Mouse (Mus musculus) cortical plate, adult 2 months (tissue): ENCODE data around the gene Rab3gap2. TPM values are rescaled to one million over a fixed set of nuclear protein-coding genes. Genes with fewer than 3 reads are reported as not detected.

Experiments
- H3K27ac ChIP-seq: fragments of 200-500 bp; 2 replicates; pipeline ENCODE4 v1.5.1; 2012; ENCODE audit warnings: low read length, control low read depth, inconsistent platforms; ENCODE audit not compliant: insufficient read depth
- H3K4me1 ChIP-seq: fragments of 200-500 bp; 2 replicates; pipeline ENCODE4 v1.6.1; 2011; ENCODE audit warnings: low read length; ENCODE audit not compliant: control insufficient read depth, insufficient read depth
- H3K4me3 ChIP-seq: fragments of 200-500 bp; 2 replicates; pipeline ENCODE4 v1.5.1; 2011; ENCODE audit warnings: mild to moderate bottlenecking, low read length, control low read depth; ENCODE audit not compliant: insufficient read depth
- CTCF ChIP-seq: fragments of 200-500 bp; IDR thresholded peaks from 2 replicates; pipeline ENCODE4 v1.5.1; 2011; ENCODE audit warnings: mild to moderate bottlenecking, control low read depth, low read length; ENCODE audit not compliant: insufficient read depth; ENCODE audit errors: extremely low read depth
- POLR2A ChIP-seq: fragments of 200-500 bp; IDR thresholded peaks from 2 replicates; pipeline ENCODE4 v1.6.1; 2011; ENCODE audit warnings: mild to moderate bottlenecking, low read length, control low read depth; ENCODE audit not compliant: insufficient read depth; ENCODE audit errors: extremely low read depth
- polyA plus RNA-seq: library from polyadenylated mRNA; depleted of rRNA; stranded (reverse); fragments of >200 nt; gene quantifications from 2 replicates; pipeline ENCODE4 v1.2.3, GENCODE M21; 2012

Gene Rab3gap2
- polyA plus RNA-seq, 1 experiment, result 48.9 TPM

GRCm38 (mm10) chr1:185216762-185217161, 12.8 kb downstream of the Rab3gap2 start:
- TF ChIP-seq CTCF (no peak), POLR2A (no peak)

GRCm38 (mm10) chr1:185217966-185218365, 14.0 kb downstream of the Rab3gap2 start:
- no peak overlapping the region for H3K4me3 ChIP-seq
- TF ChIP-seq CTCF (no peak), POLR2A (no peak)
- peaks cover 6% of the 10 kb centered on the region; the same call in 1 of the 2 replicates for H3K4me1 ChIP-seq
- H3K27ac ChIP-seq, result no peak overlapping the region

More at GRCm38 (mm10) chr1:185216762-185217161, 12.8 kb downstream of the Rab3gap2 start:
- peaks cover 6% of the 10 kb centered on the region; the same call in 1 of the 2 replicates for H3K4me1 ChIP-seq
- no peak overlapping the region for H3K4me3 ChIP-seq
- no peak overlapping the region for H3K27ac ChIP-seq

DNA sequence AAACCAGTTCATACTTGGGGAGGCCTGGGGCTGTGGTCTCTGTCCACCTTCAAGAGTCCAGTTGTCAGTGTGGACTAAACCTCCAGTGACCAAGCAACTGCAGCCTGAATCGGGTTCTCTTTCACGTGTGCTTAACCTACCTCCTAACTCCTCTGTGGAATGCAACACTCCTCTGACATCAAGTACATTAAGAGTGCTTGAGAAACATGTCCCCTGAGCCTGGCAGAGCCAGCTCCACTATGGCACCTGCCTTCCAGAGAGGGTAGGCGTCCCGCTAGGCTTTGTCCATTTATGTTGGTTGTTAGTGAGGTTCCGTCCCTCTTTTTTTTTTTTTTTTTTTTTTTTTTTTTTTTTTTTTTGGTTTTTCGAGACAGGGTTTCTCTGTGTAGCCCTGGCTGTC, 23.0 kb downstream of the Rab3gap2 start:
- Histone ChIP-seq H3K4me1 (peaks cover 2% of the 10 kb centered on the region; the same call in 1 of the 2 replicates), H3K4me3 (no peak overlapping the region), H3K27ac (no peak overlapping the region)
- TF ChIP-seq POLR2A (no peak), CTCF (no peak)

DNA sequence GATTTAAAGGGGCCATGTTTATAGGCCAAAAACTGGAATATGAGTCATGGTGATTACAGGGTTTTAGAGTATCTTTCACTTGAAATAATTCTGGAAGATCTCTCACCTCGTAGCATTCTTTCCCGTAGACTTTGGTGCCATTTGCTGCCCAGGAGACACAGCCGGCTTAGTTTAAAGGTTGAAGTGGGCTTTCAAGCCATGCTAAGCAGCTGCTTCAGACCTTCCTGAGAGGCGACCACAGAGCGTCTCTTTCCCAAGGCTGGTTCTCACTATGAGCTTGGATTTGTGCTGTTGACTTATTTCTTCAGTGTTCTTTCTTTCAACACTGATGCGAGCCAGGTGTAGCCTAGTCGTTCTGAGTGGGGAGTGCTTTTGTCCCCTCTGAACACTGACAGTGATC, 23.8 kb downstream of the Rab3gap2 start:
- H3K27ac ChIP-seq, result no peak overlapping the region
- no peak overlapping the region for H3K4me3 ChIP-seq
- TF ChIP-seq POLR2A, result no peak
- TF ChIP-seq CTCF, result no peak
- peaks cover 2% of the 10 kb centered on the region; the same call in 1 of the 2 replicates for H3K4me1 ChIP-seq

- no peak for TF ChIP-seq POLR2A
- no peak for TF ChIP-seq CTCF
- H3K27ac ChIP-seq, result no peak overlapping the region; the same call in 1 of the 2 replicates
- H3K4me3 ChIP-seq, result no peak overlapping the region
- peaks cover 2% of the 10 kb centered on the region; the same call in 1 of the 2 replicates for H3K4me1 ChIP-seq
Measured at GRCm38 (mm10) chr1:185229406-185230201, 25.7 kb downstream of the Rab3gap2 start.

DNA sequence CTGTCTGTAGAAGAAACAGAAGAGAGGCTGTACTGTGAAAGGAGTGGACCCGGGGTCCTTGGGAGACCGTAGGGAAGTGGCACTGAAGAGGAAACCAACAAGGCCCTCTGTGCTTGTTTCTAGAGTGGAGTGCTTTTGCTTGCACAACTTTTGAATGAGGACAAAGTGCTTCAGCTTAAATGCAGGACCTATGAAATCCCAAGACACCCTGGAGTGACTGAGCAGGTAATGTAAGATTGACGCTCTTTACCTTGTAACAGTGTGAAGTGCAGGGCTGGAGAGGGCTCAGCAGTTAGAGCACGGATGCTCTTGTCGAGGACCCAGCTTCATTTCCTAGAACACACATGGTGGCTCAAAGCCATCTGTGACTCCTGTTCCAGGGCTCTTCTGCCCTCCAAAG, 31.9 kb downstream of the Rab3gap2 start:
- TF ChIP-seq CTCF (no peak), POLR2A (no peak)
- Histone ChIP-seq H3K4me3 (no peak overlapping the region), H3K4me1 (no peaks in the 10 kb centered on the region), H3K27ac (no peak overlapping the region)

DNA sequence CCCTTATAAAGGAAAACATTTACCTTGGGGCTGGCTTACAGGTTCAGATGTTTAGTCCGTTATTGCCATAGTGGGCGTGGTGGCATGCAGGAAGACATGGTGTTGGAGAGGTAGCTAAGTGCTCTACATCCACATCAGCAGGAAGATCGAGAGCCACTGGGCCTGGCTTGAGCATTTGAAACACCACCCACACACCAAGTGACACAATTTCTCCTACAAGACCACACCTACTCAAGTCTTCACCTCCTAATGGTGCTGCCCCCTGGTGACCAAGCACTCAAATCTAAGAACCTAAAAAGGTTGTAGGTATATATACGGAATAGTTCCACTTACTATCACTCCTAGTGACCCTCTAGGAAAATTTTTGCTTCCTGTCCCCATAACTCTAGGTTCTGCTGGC, 32.6 kb downstream of the Rab3gap2 start:
- no peak overlapping the region for H3K27ac ChIP-seq
- TF ChIP-seq POLR2A (no peak), CTCF (0 out of 2 replicates have a peak, but pooled peaks have one; percentile 5)
- H3K4me3 ChIP-seq, result no peak overlapping the region
- H3K4me1 ChIP-seq, result no peaks in the 10 kb centered on the region

DNA sequence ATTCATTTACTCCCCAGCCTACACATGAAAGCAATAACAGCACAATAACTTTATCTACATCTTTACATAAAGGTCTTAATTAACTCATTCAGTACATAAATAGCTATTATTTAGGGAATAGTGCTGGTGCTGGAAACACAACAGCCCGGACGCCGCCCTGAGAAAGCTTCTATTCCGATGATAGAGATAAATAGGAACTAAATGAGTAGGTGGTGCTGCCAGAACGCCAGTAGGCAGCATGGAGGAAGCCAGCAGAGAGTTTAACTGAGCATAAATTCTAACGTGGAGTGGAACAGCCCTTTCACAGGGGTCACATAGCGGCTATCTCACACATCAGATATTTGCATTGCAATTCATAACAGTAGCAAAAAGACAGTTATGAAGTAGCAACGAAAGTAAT, 39.1 kb downstream of the Rab3gap2 start:
- H3K27ac ChIP-seq, result no peak overlapping the region
- H3K4me3 ChIP-seq, result no peak overlapping the region
- TF ChIP-seq POLR2A, result no peak
- TF ChIP-seq CTCF, result no peak
- peaks cover 5% of the 10 kb centered on the region; the same call in 1 of the 2 replicates for H3K4me1 ChIP-seq

DNA sequence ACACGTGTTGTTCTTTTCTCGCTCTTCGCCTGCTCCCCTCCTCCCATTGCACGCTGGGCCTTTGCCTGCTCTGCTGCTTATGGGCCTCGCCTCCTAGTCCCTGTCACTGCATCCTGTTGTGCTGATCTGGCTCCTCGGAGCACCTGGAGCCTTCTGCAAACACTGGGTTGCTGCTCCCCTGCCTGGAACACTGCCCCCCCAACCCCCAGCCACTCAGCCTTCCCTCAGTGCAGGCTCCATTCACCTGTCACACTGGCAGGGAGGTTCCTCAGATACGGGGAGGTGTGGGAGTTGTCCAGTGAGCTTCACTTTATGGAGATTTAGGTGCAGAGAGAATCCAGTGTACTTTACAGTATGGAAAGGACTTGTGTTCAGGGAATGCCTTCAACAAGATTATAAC, 41.5 kb downstream of the Rab3gap2 start:
- TF ChIP-seq CTCF (no peak), POLR2A (no peak)
- no peak overlapping the region for H3K27ac ChIP-seq
- H3K4me3 ChIP-seq, result no peak overlapping the region

More for the DNA sequence above, 41.5 kb downstream of the Rab3gap2 start:
- peaks cover 5% of the 10 kb centered on the region; the same call in 1 of the 2 replicates for H3K4me1 ChIP-seq
